Mouse (Mus musculus): ENCODE data around the gene Emc6.

GRCm38 (mm10) chr11:73199879-73200278 lies 23.0 kb upstream of the Emc6 start:
- TF ChIP-seq CTCF (IDR thresholded peaks at IDR 0.05; ENCODE audit: borderline replicate concordance, insufficient read depth, low read length) (no peak), POLR2A (IDR thresholded peaks at IDR 0.05; ENCODE audit: low read depth, low read length) (no peak)

Measured in embryonic fibroblast, embryonic 13.5 days (primary cell).